Mouse (Mus musculus) testis, adult 2 months (tissue): ENCODE results near the gene Trem3. TPM values are rescaled to one million over a fixed set of nuclear protein-coding genes. Genes with fewer than 3 reads are reported as not detected.

Experiments used
- H3K27ac ChIP-seq: fragments of 200-500 bp; 2 replicates; pipeline ENCODE4 v1.5.1; 2012; ENCODE audit warnings: low read depth, low read length; ENCODE audit not compliant: control insufficient read depth, insufficient read depth
- H3K27me3 ChIP-seq: fragments of 200-500 bp; 2 replicates; pipeline ENCODE4 v1.6.1; 2012; ENCODE audit warnings: mild to moderate bottlenecking, low read length, moderate library complexity; ENCODE audit not compliant: control insufficient read depth, insufficient read depth
- H3K36me3 ChIP-seq: fragments of 200-500 bp; 2 replicates; pipeline ENCODE4 v1.6.1; 2012; ENCODE audit warnings: mild to moderate bottlenecking, low read length; ENCODE audit not compliant: control insufficient read depth, insufficient read depth
- H3K4me1 ChIP-seq: fragments of 200-500 bp; 2 replicates; pipeline ENCODE4 v1.6.1; 2012; ENCODE audit warnings: low read length; ENCODE audit not compliant: control insufficient read depth, insufficient read depth
- H3K4me3 ChIP-seq: fragments of 200-500 bp; 2 replicates; pipeline ENCODE4 v1.5.1; 2012; ENCODE audit warnings: low read depth, mild to moderate bottlenecking, low read length, moderate library complexity, mixed read lengths; ENCODE audit not compliant: control insufficient read depth
- CTCF ChIP-seq: fragments of 200-500 bp; IDR thresholded peaks from 2 replicates; pipeline ENCODE4 v1.5.1; 2012; ENCODE audit warnings: low read depth, mild to moderate bottlenecking, inconsistent platforms, low read length, moderate library complexity; ENCODE audit not compliant: control insufficient read depth, insufficient read depth, insufficient replicate concordance
- POLR2A ChIP-seq: fragments of 200-500 bp; IDR thresholded peaks from 2 replicates; pipeline ENCODE4 v1.6.1; 2012; ENCODE audit warnings: low read depth, mild to moderate bottlenecking, inconsistent platforms, low read length, moderate library complexity; ENCODE audit not compliant: control insufficient read depth
- polyA plus RNA-seq: library from polyadenylated mRNA; depleted of rRNA; stranded (reverse); fragments of >200 nt; gene quantifications from 2 replicates; pipeline ENCODE4 v1.2.3, GENCODE M21; 2012

The Trem3 gene
- polyA plus RNA-seq, 1 experiment: not detected

DNA sequence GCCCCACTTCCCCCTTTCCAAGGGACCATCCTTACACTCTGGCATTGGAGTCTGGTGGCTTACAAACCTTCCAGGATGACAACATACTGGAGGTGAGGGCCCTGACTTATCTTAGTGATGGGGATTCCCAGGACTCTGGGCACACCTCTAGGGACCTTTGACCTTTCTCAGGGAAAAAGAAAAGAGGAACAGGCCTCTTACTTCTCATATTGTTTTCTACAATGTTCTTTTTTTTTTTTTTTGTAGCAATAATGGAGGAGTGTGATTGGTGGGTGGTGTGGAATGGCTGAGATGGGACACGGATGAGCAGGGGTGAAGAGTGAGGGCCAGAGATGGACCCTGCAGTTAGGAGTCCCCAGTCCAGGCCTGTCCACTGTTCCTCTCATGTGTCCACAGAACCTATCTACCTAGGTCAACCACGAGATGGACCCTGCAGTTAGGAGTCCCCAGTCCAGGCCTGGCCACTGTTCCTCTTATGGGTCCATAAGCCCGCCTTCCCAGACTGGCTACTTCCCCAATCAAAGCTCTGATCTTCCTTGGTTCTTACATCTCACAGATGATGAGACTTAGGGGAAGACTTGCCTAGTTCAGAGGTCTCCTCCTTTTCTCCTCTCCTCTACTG is 16.3 kb downstream of the Trem3 start, which contains the start of gene Treml4:
Treml4 (plus strand) TSS at position 555 of the 622 bp plus-strand sequence.
- Histone ChIP-seq H3K27ac (no peak within 1 kb of the TSS), H3K27me3 (no peaks in the 10 kb centered on the region), H3K36me3 (no peaks in the 10 kb centered on the region), H3K4me3 (no peak within 1 kb of the TSS), H3K4me1 (no peaks in the 10 kb centered on the region)
- TF ChIP-seq CTCF (no peak), POLR2A (no peak)

GRCm38 (mm10) chr17:48264662-48265061 is 17.1 kb downstream of the Trem3 start:
- Histone ChIP-seq H3K27ac (no peak overlapping the region), H3K4me3 (no peak overlapping the region), H3K4me1 (no peaks in the 10 kb centered on the region), H3K36me3 (no peaks in the 10 kb centered on the region), H3K27me3 (no peaks in the 10 kb centered on the region)
- TF ChIP-seq POLR2A (no peak), CTCF (no peak)

- TF ChIP-seq POLR2A (no peak), CTCF (no peak)
- Histone ChIP-seq H3K27ac (no peak overlapping the region), H3K27me3 (no peaks in the 10 kb centered on the region), H3K36me3 (no peaks in the 10 kb centered on the region), H3K4me3 (no peak overlapping the region), H3K4me1 (no peaks in the 10 kb centered on the region)
These were observed 18.6 kb downstream of the Trem3 start for GRCm38 (mm10) chr17:48266138-48266537.

DNA sequence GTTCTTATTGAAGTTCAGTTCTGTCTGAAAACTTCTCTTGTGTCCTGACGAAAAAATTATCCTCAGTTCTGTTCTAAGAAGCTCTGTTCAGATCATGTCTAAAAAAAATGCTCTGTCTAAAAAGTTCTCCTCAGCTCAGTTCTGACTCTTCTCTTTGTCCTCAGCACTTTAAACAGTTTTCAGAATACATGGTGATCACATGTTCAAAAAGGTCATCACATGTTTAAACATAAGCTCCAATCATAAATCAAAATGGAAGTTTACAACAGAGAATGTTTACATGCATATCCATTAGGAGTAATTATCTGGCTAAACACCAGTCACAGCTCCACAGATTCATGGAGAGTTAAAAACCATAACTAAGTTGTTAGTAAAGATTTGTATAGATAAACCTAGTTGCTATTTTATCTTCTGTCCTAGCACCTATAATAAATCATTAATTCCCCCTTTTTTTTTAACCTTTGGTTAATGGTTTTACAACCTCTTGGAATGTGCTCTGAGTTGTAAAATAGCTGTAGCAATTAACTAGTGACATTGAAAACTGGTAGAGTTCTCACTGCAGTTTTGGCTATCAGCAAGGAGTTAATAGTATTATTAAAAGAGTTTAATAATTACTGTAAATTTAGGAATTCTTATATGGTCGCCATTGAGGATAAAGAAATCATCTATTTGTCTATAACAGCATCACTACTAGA is 19.2 kb downstream of the Trem3 start:
- H3K27ac ChIP-seq: no peak overlapping the region
- H3K27me3 ChIP-seq: no peaks in the 10 kb centered on the region
- H3K4me3 ChIP-seq: no peak overlapping the region
- H3K36me3 ChIP-seq: no peaks in the 10 kb centered on the region
- H3K4me1 ChIP-seq: no peaks in the 10 kb centered on the region
- TF ChIP-seq POLR2A: no peak
- no peak for TF ChIP-seq CTCF

- Histone ChIP-seq H3K27ac (no peak overlapping the region), H3K4me3 (no peak overlapping the region), H3K36me3 (no peaks in the 10 kb centered on the region), H3K4me1 (no peaks in the 10 kb centered on the region), H3K27me3 (no peaks in the 10 kb centered on the region)
- TF ChIP-seq POLR2A (no peak), CTCF (no peak)
These were observed 20.0 kb downstream of the Trem3 start for GRCm38 (mm10) chr17:48267591-48267990.

DNA sequence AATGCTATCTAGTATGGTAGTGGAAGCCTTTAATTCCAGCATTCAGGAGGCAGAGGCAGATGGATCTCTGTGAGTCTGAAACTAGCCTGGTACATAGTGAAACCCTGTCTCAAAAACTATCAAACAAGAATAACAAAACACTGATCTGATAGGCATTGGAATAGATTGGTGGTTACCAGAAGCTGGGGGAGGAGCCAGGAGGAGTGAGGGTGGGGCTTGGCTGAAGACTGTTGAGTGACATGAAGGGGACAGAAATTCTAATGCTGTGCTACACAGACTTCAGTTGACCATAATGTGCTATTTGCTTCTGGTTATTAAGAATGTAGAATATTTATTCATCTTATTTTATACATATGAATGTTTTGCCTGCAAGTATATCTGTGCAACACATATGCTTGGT is 20.7 kb downstream of the Trem3 start:
- Histone ChIP-seq H3K4me3 (no peak overlapping the region), H3K27me3 (no peaks in the 10 kb centered on the region), H3K27ac (no peak overlapping the region), H3K4me1 (no peaks in the 10 kb centered on the region), H3K36me3 (no peaks in the 10 kb centered on the region)
- TF ChIP-seq POLR2A (no peak), CTCF (no peak)

- TF ChIP-seq POLR2A (no peak), CTCF (no peak)
- Histone ChIP-seq H3K27me3 (no peaks in the 10 kb centered on the region), H3K27ac (no peak overlapping the region), H3K36me3 (no peaks in the 10 kb centered on the region), H3K4me3 (no peak overlapping the region), H3K4me1 (no peaks in the 10 kb centered on the region)
These were observed 22.3 kb downstream of the Trem3 start for GRCm38 (mm10) chr17:48269833-48270232.

- TF ChIP-seq CTCF (no peak), POLR2A (no peak)
- H3K4me3 ChIP-seq: no peak overlapping the region
- H3K27me3 ChIP-seq: no peaks in the 10 kb centered on the region
- no peak overlapping the region for H3K27ac ChIP-seq
- H3K4me1 ChIP-seq: no peaks in the 10 kb centered on the region
- no peaks in the 10 kb centered on the region for H3K36me3 ChIP-seq
These were observed 24.6 kb downstream of the Trem3 start for GRCm38 (mm10) chr17:48272158-48272557.
